Mouse (Mus musculus): ENCODE measurements around the gene Nol4l. TPM values are rescaled to one million over a fixed set of nuclear protein-coding genes. Genes with fewer than 3 reads are reported as not detected.
A peak's percentile ranks its signal among the peaks of the same experiment; 100 is the strongest.

The Nol4l gene
- total and polyA plus RNA-seq, 3 experiments: 3.5 to 4.4 (median 3.9) TPM

- Histone ChIP-seq H3K4me3 (no peak overlapping the region), H3K79me2 (replicated peaks; ENCODE audit: control insufficient read depth, insufficient read depth, low read length) (no peaks in the 10 kb centered on the region), H3K9ac (ENCODE audit: low read depth, low read length) (no peak overlapping the region), H3K27ac (no peak overlapping the region), H3K4me1 (ENCODE audit: control insufficient read depth, insufficient read depth, low read length) (peaks cover 13% of the 10 kb centered on the region), H3K36me3 (ENCODE audit: control insufficient read depth, insufficient read depth, low read length) (no peaks in the 10 kb centered on the region), H3K27me3 (ENCODE audit: control insufficient read depth, insufficient read depth, low read length) (no peaks in the 10 kb centered on the region)
- intact Hi-C loops (cut with DNase I): no loop called here
- DNase-seq: peak in 1 of 2 experiments; percentile 10
- WGBS: 62% methylated on average over 9 of the region's 9 CpGs
- TF ChIP-seq CTCF (IDR thresholded peaks at IDR 0.05) (no peak), POLR2A (IDR thresholded peaks at IDR 0.05; ENCODE audit: insufficient read depth, low read depth, low read length) (no peak), EP300 (IDR thresholded peaks at IDR 0.05; ENCODE audit: insufficient read depth, low read depth, low read length) (no peak)
Measured at GRCm38 (mm10) chr2:153454841-153455506, 74.8 kb downstream of the Nol4l start.

DNA sequence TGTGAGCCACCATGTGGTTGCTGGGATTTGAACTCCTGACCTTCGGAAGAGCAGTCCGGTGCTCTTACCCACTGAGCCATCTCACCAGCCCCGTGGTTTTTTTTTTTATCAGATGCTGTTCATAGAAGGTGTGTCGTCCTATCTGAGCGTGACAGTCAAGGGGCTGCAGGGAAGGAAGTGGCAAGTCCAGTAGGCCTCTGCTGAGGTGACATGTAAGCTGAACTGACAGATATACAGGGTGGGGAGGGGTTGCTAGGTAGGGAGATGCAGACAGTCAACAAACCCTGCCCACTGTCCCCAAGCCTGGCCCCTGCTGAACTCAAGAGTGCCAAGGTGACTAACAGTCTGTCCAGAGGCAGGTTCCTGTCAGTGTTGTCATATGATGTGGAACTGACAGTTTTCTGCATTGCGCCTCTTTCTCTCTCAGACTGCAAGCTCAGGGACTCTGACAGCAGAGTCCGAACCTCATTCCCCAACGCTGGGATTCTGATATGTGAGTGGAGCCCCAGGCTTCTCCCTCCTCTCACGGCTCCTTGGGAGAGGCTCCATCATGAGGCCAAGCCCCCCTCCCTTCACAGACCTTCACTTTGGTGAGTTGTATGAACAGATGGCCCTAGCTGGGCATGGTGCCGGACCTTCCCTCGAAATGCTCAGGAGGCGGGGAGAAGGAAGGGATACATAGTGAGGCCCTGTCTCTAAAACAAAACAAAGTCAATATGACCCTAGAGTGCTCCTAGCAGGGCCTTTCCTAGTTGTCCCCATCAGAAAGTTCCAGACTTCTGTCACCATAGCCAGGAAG is 75.6 kb downstream of the Nol4l start:
- H3K27me3 ChIP-seq (ENCODE audit: control insufficient read depth, insufficient read depth, low read length): no peaks in the 10 kb centered on the region
- WGBS: 72% methylated on average over 12 of the region's 12 CpGs
- no peak overlapping the region for H3K9ac ChIP-seq (ENCODE audit: low read depth, low read length)
- no peak overlapping the region for H3K4me3 ChIP-seq
- intact Hi-C loops (cut with DNase I): no loop called here
- no peak for DNase-seq
- H3K27ac ChIP-seq: no peak overlapping the region
- TF ChIP-seq POLR2A (IDR thresholded peaks at IDR 0.05; ENCODE audit: insufficient read depth, low read depth, low read length) (no peak), EP300 (IDR thresholded peaks at IDR 0.05; ENCODE audit: insufficient read depth, low read depth, low read length) (no peak), CTCF (IDR thresholded peaks at IDR 0.05) (no peak)
- no peaks in the 10 kb centered on the region for H3K79me2 ChIP-seq (replicated peaks; ENCODE audit: control insufficient read depth, insufficient read depth, low read length)
- peaks cover 13% of the 10 kb centered on the region for H3K4me1 ChIP-seq (ENCODE audit: control insufficient read depth, insufficient read depth, low read length)
- H3K36me3 ChIP-seq (ENCODE audit: control insufficient read depth, insufficient read depth, low read length): no peaks in the 10 kb centered on the region

DNA sequence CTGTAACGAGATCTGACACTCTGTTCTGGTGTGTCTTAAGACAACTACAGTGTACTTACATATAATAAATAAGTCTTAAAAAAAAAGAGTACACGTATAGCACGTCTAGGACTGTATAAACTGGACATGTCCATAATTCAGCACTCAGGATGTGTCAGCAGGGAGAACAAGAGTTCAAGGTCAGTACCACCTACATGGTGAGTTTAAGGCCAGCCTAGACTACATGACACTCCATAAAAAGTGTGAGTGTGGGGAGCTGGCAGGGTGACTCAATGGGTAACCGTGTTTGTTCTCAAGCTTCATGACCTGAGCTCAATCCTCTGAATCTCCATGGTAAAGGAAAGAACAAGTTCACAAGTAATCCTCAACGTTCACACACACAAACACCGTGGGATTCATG is 81.3 kb downstream of the Nol4l start:
- Histone ChIP-seq H3K27ac (no peak overlapping the region), H3K9ac (ENCODE audit: low read depth, low read length) (no peak overlapping the region), H3K36me3 (ENCODE audit: control insufficient read depth, insufficient read depth, low read length) (no peaks in the 10 kb centered on the region), H3K4me3 (no peak overlapping the region), H3K79me2 (replicated peaks; ENCODE audit: control insufficient read depth, insufficient read depth, low read length) (no peaks in the 10 kb centered on the region; the same call in 1 of the 2 replicates), H3K27me3 (ENCODE audit: control insufficient read depth, insufficient read depth, low read length) (no peaks in the 10 kb centered on the region), H3K4me1 (ENCODE audit: control insufficient read depth, insufficient read depth, low read length) (no peaks in the 10 kb centered on the region)
- intact Hi-C loops (cut with DNase I): loop anchor here (5.0 kb wide), 1 partner anchor 286 kb away; the partner anchor contains the start of gene Tm9sf4
- DNase-seq: no peak
- 92% methylated on average over 6 of the region's 6 CpGs for WGBS
- TF ChIP-seq CTCF (IDR thresholded peaks at IDR 0.05): no peak
- no peak for TF ChIP-seq POLR2A (IDR thresholded peaks at IDR 0.05; ENCODE audit: insufficient read depth, low read depth, low read length)
- TF ChIP-seq EP300 (IDR thresholded peaks at IDR 0.05; ENCODE audit: insufficient read depth, low read depth, low read length): no peak

GRCm38 (mm10) chr2:153447719-153448118 is 82.1 kb downstream of the Nol4l start:
- WGBS: 86% methylated on average over 3 of the region's 3 CpGs

GRCm38 (mm10) chr2:153446476-153446875 is 83.3 kb downstream of the Nol4l start:
- peaks cover 4% of the 10 kb centered on the region; the same call in 1 of the 2 replicates for H3K4me1 ChIP-seq (ENCODE audit: control insufficient read depth, insufficient read depth, low read length)
- no peak for DNase-seq
- intact Hi-C loops (cut with DNase I): loop anchor here (5.0 kb wide), 1 partner anchor 284 kb away; the partner anchor contains the start of gene Tm9sf4
- no peaks in the 10 kb centered on the region; the same call in 1 of the 2 replicates for H3K79me2 ChIP-seq (replicated peaks; ENCODE audit: control insufficient read depth, insufficient read depth, low read length)
- H3K4me3 ChIP-seq: no peak overlapping the region
- 32% methylated on average over 4 of the region's 4 CpGs for WGBS
- no peaks in the 10 kb centered on the region for H3K36me3 ChIP-seq (ENCODE audit: control insufficient read depth, insufficient read depth, low read length)
- H3K9ac ChIP-seq (ENCODE audit: low read depth, low read length): no peak overlapping the region
- H3K27ac ChIP-seq: no peak overlapping the region
- no peak; the same call in 1 of the 2 replicates for TF ChIP-seq CTCF (IDR thresholded peaks at IDR 0.05)
- no peak for TF ChIP-seq EP300 (IDR thresholded peaks at IDR 0.05; ENCODE audit: insufficient read depth, low read depth, low read length)
- no peaks in the 10 kb centered on the region for H3K27me3 ChIP-seq (ENCODE audit: control insufficient read depth, insufficient read depth, low read length)

More at GRCm38 (mm10) chr2:153447719-153448118, 82.1 kb downstream of the Nol4l start:
- Histone ChIP-seq H3K9ac (ENCODE audit: low read depth, low read length) (no peak overlapping the region), H3K27ac (no peak overlapping the region), H3K27me3 (ENCODE audit: control insufficient read depth, insufficient read depth, low read length) (no peaks in the 10 kb centered on the region), H3K4me3 (no peak overlapping the region), H3K36me3 (ENCODE audit: control insufficient read depth, insufficient read depth, low read length) (no peaks in the 10 kb centered on the region), H3K79me2 (replicated peaks; ENCODE audit: control insufficient read depth, insufficient read depth, low read length) (no peaks in the 10 kb centered on the region; the same call in 1 of the 2 replicates), H3K4me1 (ENCODE audit: control insufficient read depth, insufficient read depth, low read length) (no peaks in the 10 kb centered on the region)
- no peak for TF ChIP-seq EP300 (IDR thresholded peaks at IDR 0.05; ENCODE audit: insufficient read depth, low read depth, low read length)
- TF ChIP-seq POLR2A (IDR thresholded peaks at IDR 0.05; ENCODE audit: insufficient read depth, low read depth, low read length): no peak
- TF ChIP-seq CTCF (IDR thresholded peaks at IDR 0.05): no peak
- intact Hi-C loops (cut with DNase I): loop anchor here (5.0 kb wide), 1 partner anchor 285 kb away; the partner anchor contains the start of gene Tm9sf4
- DNase-seq: no peak
